In genomic region chr8:72683010-72683521, GRCm38 (mm10) we compare ENCODE assay signal across 13 mouse cellular contexts. TPM values are rescaled to one million over a fixed set of nuclear protein-coding genes. Genes with fewer than 3 reads are reported as not detected.
A peak's percentile ranks its signal among the peaks of the same experiment; 100 is the strongest.
DNase-seq lines count a peak whose midpoint lies in the region; ATAC-seq and TF ChIP-seq lines count a peak whose summit lies in the region.
"Had no signal": no experiment of that assay in that cellular context is flagged by ENCODE, and none has a peak within 500 bp of the region (broad histone marks: within the 10 kb centered on the region; RNA-seq: fewer than 3 reads in every experiment).

No protein-coding gene starts in this region.

- peak; percentile 28; the same call in 1 of the 2 replicates for ATAC-seq in heart, embryonic 15.5 days (replicated peaks; ENCODE audit: insufficient number of reproducible peaks, insufficient read depth, low FRiP score, low read depth)
- peak; percentile 61 for ATAC-seq in intestine, postnatal 0 days
- no peak for ATAC-seq in inflammation-experienced regulatory T-cells, adult 6 months
- ATAC-seq: CD4-positive, CD25-positive, alpha-beta regulatory T cell, adult 4 months had no signal

- no peaks in the 10 kb centered on the region for H3K27me3 ChIP-seq in heart, embryonic 15.5 days
- no peaks in the 10 kb centered on the region for H3K27me3 ChIP-seq in intestine, postnatal 0 days (replicated peaks; ENCODE audit: control insufficient read depth, insufficient read depth, low read length)
- H3K27me3 ChIP-seq: limb, embryonic 12.5 days had no signal

- H3K9ac ChIP-seq in heart, embryonic 15.5 days = no peak overlapping the region
- H3K9ac ChIP-seq in intestine, postnatal 0 days (ENCODE audit: low read depth, low read length) = no peak overlapping the region
- H3K9ac ChIP-seq: limb, embryonic 12.5 days had no signal

- DNase-seq in heart, adult 11 months = no peak
- DNase-seq in thymus, postnatal 14 days = peak; percentile 36
- DNase-seq in thymus, postnatal 10 days (ENCODE audit: low spot score in 2 of 2) = no peak
- peak; percentile 60 for DNase-seq in yolk sac, embryonic 10.5 days (ENCODE audit: low spot score)
- no peak for DNase-seq in left cerebral cortex, postnatal 25 days (ENCODE audit: low spot score in 2 of 2)
- DNase-seq: cerebellum, adult 11 months; heart, postnatal 4 days; kidney, postnatal 36 days had no signal

- no peak overlapping the region for H3K4me3 ChIP-seq in heart, embryonic 15.5 days
- H3K4me3 ChIP-seq in intestine, postnatal 0 days (ENCODE audit: low read depth, low read length) = no peak overlapping the region
- H3K4me3 ChIP-seq: limb, embryonic 12.5 days had no signal

- no peaks in the 10 kb centered on the region for H3K4me1 ChIP-seq in heart, embryonic 15.5 days (replicated peaks)
- H3K4me1 ChIP-seq in intestine, postnatal 0 days (replicated peaks; ENCODE audit: control insufficient read depth, insufficient read depth, low read length) = no peaks in the 10 kb centered on the region
- H3K4me1 ChIP-seq: limb, embryonic 12.5 days had no signal

- 37% methylated on average over 2 of the region's 2 CpGs for WGBS in heart, embryonic 15.5 days
- 26% methylated on average over 2 of the region's 2 CpGs for WGBS in intestine, postnatal 0 days

- H3K9me3 ChIP-seq in heart, embryonic 15.5 days (replicated peaks) = no peaks in the 10 kb centered on the region
- H3K9me3 ChIP-seq in intestine, postnatal 0 days (ENCODE audit: control insufficient read depth) = no peaks in the 10 kb centered on the region
- H3K9me3 ChIP-seq: limb, embryonic 12.5 days had no signal

- no peak for TF ChIP-seq CTCF in intestine, postnatal 0 days (IDR thresholded peaks at IDR 0.05; ENCODE audit: low read depth)

- no peak overlapping the region for H3K4me2 ChIP-seq in heart, embryonic 15.5 days
- H3K4me2 ChIP-seq in intestine, postnatal 0 days (replicated peaks; ENCODE audit: low read depth) = no peak overlapping the region
- H3K4me2 ChIP-seq: limb, embryonic 12.5 days had no signal

- H3K36me3 ChIP-seq in heart, embryonic 15.5 days = no peaks in the 10 kb centered on the region
- no peaks in the 10 kb centered on the region for H3K36me3 ChIP-seq in intestine, postnatal 0 days (ENCODE audit: control insufficient read depth, insufficient read depth)
- H3K36me3 ChIP-seq: limb, embryonic 12.5 days had no signal

- H3K27ac ChIP-seq in heart, embryonic 15.5 days = no peak overlapping the region
- H3K27ac ChIP-seq in intestine, postnatal 0 days (ENCODE audit: low read depth, low read length) = no peak overlapping the region
- H3K27ac ChIP-seq: limb, embryonic 12.5 days had no signal

- intact Hi-C loops in left cerebral cortex, postnatal 25 days (cut with DNase I) = no loop called here

RNA-seq across cellular contexts. Expression of gene Nwd1, which starts 36.6 kb away (rescaled TPM):
- polyA plus RNA-seq in heart, embryonic 15.5 days (2015; fragmentation: Nextera tagmentation; extraction: Ambion mirVana) = 0.23 and 0.38 TPM in 2 replicates
- polyA plus RNA-seq in intestine, postnatal 0 days (2015; fragmentation: Nextera tagmentation; extraction: Ambion mirVana) = 0.03 and 0.07 TPM in 2 replicates
- under 1 TPM in 1 of 3 experiments, not detected in 2; 0.08 TPM for polyA plus RNA-seq in inflammation-experienced regulatory T-cells, adult 6 months (2017; shearing (Covaris generic))
- total RNA-seq in left cerebral cortex, postnatal 25 days (2021) = 10 to 100 TPM; 43.7 to 49.4 TPM
- polyA plus RNA-seq: limb, embryonic 12.5 days had no signal

RNA-seq across cellular contexts. Expression of gene Sin3b, which starts 40.0 kb away (rescaled TPM):
- 139 and 161 TPM in 2 replicates for polyA plus RNA-seq in heart, embryonic 15.5 days (2015; fragmentation: Nextera tagmentation; extraction: Ambion mirVana)
- 172 and 175 TPM in 2 replicates for polyA plus RNA-seq in intestine, postnatal 0 days (2015; fragmentation: Nextera tagmentation; extraction: Ambion mirVana)
- polyA plus RNA-seq in inflammation-experienced regulatory T-cells, adult 6 months (2017; shearing (Covaris generic)) = 100 to 1,000 TPM in 2 of 3 experiments, 10 to 100 TPM in 1; 87.9 to 109 (median 105) TPM
- 100 to 1,000 TPM; 139 to 142 TPM for total RNA-seq in left cerebral cortex, postnatal 25 days (2021)

Comparison
In these comparisons a context has a peak if more than half of its experiments do, and no peak if none do; other contexts are left out.
1. DNase-seq: peak in thymus, postnatal 14 days (single experiment) and yolk sac, embryonic 10.5 days (single experiment); none in heart, adult 11 months (single experiment), thymus, postnatal 10 days (0 of 2) and left cerebral cortex, postnatal 25 days (0 of 2).